Mouse (Mus musculus): ENCODE data around the gene Hoxa11.

DNA sequence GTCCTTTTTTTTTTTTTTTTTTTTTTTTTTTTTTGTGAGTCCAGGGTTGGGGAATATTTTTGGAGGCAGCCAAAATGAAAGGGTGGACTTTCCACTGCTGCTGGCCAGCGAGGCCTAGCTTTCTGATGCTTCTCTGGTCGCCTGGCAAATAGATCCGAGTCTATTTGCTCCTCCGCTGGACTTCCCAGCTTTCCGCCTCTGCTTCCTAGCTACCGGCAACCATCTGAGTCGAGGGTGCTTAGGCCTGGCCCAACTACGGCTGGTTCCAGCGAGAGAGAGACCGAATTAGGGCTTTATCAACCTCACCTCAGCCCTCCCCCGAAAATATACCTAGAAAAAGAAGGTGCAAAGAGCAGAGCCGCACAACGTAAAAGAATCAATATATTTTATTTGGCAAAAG lies 22.9 kb downstream of the Hoxa11 start:
- no peak for TF ChIP-seq CTCF (IDR thresholded peaks at IDR 0.05; ENCODE audit: low read depth)
- no peak for TF ChIP-seq EP300 (optimal IDR thresholded peaks at IDR 0.05)
